Mouse (Mus musculus): Measurements from ENCODE around the gene H3f3b.

GRCm38 (mm10) chr11:116030088-116030897, 2.5 kb upstream of the H3f3b start, which contains the start of gene Unk:
- no peak for TF ChIP-seq CTCF (IDR thresholded peaks at IDR 0.05; ENCODE audit: low read depth)
- TF ChIP-seq EP300 (optimal IDR thresholded peaks at IDR 0.05), result peak; percentile 86

Measured in stomach, postnatal 0 days (tissue).